Mouse (Mus musculus) testis, adult 2 months (tissue): Measurements from ENCODE around the gene Thbd.

Experiments
- CTCF ChIP-seq: fragments of 200-500 bp; IDR thresholded peaks from 2 replicates; pipeline ENCODE4 v1.5.1; 2012; ENCODE audit warnings: low read depth, mild to moderate bottlenecking, inconsistent platforms, low read length, moderate library complexity; ENCODE audit not compliant: control insufficient read depth, insufficient read depth, insufficient replicate concordance
- POLR2A ChIP-seq: fragments of 200-500 bp; IDR thresholded peaks from 2 replicates; pipeline ENCODE4 v1.6.1; 2012; ENCODE audit warnings: low read depth, mild to moderate bottlenecking, inconsistent platforms, low read length, moderate library complexity; ENCODE audit not compliant: control insufficient read depth

DNA sequence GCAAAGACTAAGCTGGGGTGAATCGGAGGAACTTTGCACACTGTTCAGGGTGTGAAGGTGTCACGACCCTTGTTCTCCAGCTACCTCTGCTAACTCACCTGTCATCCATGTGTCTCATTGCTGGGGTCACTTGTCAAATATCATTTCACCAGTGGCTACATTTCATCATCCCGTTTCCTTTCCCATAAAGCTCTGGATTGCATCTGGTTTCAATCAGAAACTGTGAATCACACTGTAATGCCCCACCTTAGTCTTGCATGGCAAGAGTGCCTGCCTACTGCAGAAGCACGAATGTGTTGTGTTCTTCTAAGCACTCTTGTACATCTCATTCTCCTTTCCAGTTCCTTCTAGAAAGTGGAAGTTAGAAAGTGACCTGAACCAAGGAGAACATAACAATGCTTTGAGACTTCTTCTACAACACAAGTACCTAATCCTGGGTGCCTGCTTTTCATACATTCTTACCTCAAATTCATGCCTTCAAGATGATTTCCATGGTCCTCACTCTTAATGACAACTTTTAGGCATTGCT, 46.1 kb upstream of the Thbd start:
- TF ChIP-seq CTCF: no peak
- TF ChIP-seq POLR2A: no peak
